Mouse (Mus musculus) cerebellum, postnatal 36 days (tissue): Measurements from ENCODE around the gene Adgrl1.

ENCODE experiments used
- DNase-seq, 2 experiments: peaks; one replicate each; pipeline ENCODE4 v3.0.0; 2021 to 2022; ENCODE audit warnings: mixed read lengths in 2 of 2

The Adgrl1 gene

DNA sequence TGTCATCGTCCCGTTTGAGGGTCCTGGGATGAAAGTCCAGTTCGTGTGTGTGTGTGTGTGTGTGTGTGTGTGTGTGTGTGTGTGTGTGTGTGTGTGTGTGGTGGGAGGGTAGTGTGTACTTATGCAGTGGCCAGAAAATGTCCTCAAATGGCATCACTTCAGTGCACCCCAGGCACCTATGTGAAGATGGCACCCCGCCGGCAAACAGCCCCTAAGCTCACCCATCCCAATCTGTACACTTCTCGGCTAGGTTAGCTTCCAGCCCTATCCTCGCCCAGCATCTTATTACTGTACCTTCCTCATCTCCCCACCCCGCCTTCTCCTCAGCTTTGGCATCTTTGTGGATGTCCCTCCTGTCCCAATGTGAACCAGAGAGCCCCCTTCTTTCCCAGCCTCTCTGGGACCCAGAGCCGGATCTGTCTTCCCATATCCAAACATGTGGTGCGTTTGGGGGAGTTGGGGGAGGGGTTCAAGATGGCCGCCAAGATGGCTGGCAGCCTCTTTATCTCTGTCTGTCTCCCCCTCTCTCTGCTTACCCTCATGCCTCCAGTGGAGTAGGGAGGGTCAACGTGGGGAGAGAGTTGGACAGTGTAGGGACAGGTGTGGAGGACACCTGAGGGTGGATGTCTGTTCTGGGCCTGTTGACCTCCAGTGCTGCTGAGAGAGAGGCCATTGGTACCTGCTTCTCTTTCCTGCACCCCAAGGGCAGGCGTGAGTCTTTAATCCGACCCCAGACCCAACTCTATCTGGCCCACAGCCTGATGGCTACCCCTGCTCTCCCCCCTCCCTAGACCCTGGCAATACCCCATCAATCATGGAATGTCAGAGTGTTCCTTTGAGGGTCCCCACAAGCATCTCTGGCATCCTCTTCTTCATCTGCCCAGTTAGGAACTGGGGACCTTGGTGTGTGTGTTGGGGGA, 1.9 kb downstream of the Adgrl1 start:
- no peak for DNase-seq

DNA sequence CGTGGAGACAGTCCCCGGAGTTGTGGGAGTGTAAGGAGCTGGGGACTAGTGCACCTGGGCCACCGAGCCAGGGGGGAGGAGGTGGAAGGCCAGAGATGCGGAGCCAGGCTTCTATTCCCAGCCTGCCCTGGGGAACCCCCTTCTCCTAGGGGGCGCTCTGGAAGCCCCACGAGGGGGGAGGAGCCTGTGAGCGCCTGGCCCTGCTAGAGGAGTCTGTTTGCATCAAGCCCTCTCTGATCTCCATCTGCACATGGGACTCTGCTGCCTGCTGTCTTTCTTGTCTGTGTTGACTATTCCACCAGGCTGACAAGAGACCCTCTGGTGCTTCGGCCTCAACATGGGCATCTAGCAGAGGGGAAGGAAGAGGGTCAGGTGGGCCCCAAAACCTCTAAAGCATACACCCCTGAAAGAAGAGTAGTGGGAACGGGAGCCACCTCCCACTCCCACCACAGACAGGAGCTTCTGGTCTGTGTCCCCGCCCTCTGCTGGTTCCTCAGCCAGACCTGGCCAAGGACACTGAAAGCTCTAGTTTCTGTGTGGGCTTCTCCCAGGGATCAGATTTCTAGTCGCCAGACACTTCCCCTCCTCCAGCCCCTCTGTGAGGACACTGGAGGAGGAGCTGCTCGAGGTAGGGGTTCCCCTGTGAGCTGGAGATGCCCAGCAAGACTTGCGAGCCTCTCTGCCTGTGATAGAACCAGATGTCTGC, 3.2 kb downstream of the Adgrl1 start:
- DNase-seq, result peak in 1 of 2 experiments; percentile 48

DNA sequence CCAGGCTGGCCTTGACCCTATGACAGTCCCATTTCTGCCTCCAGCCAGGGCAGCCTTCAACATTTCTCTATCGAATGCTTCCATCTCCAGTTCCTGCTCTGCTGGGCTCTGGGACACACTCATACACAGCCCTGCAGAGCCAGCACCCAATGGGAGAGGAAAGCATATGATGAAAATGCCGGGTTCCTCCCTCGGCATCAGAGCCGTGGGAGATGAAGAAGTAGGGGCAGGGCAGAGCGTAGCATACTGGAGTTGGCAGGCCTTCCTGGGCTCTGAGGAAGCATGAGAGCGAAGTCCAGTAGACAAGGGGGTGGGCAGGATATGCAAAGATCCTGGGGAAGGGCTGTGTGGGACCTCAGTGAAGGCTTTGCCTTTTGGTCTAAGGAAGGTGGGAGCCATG, 8.7 kb downstream of the Adgrl1 start:
- no peak for DNase-seq

DNA sequence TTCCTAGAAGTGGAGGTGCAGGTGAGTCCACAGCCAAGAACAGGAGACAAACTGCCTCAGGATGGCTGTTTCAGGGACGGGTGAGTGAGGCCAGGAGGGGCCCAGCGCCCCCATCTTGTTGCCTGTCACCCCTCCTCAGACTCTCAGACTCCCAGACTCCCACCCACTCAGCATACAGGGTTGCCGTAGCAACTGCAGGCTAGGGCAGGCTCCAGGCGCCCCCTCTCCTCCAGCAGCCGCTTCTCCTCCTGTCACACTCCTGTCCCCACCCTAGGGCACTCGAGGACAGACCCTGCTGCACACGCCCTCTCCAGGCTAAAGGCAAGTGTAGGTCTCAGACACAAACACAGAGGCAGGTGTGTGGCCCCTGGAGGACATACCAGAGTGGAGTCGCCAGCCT, 9.4 kb downstream of the Adgrl1 start:
- DNase-seq, result no peak

DNA sequence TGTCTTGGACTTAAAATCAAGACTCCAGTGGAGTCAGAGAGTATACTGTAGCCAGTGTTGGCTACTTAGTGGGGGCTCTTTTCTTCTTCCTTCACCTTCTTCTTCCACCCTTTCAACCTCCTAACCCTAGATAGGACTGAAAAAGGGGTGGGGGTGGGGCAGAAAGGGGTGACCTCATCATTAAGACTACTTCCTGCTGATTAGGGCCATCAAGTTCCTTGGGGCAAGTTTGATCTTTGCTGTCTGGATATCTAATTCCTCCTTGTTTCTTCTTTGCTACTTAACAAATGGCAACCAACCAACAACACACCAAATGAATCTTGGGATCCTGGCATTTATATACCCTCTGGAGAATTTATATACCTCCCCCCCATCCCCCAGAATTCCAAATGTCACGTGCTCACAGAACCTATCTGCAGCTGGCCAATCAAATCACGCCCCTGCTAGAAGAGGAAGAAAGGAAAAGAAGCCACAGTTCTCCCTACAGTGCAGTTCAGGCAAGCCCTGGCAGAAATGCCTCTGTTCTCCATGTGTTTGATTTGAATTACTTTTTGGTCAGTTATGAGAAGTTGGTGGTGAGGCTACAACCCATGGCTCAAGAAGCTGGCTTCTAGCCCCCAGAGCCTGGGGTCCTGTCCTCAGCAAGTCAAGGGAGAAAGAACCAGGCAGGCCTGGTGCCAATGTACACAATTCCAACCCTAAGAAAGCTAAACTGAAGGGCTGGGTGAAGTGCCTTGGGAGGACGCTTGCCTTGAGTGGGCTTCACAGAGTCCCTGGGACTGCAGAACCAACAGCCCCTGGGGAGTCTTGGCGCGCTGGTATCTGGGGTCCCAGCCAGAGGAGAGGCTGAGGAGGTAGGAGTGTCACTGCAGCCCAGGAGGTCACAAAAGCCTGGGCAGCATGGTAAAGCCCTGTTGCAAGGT, 12.2 kb downstream of the Adgrl1 start:
- no peak for DNase-seq

DNA sequence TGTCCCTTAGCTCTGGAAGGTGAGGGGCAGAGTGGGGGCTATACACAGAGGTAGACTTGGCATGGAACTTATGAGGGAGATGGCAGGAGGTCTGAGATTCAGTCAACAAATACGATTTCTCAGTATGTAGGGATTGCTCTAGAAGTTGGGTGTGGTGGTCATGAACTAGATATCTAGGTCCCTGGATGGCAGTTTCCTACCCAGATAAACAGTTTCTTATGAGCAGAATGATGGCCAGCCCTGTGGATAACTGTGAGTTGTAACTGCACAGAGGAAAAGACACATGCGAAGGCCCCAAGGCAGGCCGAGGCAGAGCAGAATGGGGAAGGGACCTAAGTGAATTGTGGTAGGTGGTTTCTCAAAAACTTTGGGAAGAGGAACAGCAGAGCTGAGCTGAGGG, 14.3 kb downstream of the Adgrl1 start:
- no peak for DNase-seq

DNA sequence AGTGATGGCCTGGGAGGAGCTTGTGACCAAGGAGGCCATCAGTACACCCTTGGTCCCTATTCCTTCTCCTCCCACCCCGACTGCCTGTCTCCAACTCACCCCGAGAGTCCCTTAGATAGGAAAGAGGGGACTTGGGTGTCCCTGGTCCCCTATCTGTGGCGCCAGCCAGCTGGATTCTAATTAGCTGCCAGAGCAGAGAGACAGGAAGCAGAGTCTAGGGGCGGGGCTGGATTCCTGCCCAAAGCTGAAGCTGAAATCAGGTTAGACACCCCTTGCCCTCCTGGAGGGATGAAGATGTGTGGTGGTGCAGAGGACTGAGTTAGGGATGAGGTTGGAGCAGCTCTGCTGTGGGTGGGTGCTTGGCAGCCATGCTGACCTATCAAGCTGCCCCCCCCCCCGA, 15.0 kb downstream of the Adgrl1 start:
- DNase-seq, result no peak

DNA sequence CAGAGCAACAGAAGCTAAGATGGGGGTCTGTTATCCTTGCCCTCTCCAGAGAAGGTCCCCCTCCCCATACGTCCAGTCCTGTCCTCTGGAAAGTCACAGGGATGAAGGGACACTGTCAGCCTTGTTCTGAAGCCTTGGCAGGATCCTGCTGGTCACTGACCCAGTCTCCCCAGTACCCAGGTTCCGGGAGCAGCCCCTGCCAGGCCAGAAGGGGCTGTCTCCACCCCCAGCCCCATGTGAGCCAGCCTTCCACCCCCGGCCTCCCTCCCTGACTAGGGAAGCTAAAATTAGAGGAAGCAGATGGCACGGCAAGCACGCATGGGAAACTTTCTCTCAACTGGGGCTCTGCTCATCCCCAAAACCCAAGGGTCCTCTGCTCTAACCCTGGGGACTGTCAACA, 16.1 kb downstream of the Adgrl1 start:
- DNase-seq, result peak; percentile 38 to 60

DNA sequence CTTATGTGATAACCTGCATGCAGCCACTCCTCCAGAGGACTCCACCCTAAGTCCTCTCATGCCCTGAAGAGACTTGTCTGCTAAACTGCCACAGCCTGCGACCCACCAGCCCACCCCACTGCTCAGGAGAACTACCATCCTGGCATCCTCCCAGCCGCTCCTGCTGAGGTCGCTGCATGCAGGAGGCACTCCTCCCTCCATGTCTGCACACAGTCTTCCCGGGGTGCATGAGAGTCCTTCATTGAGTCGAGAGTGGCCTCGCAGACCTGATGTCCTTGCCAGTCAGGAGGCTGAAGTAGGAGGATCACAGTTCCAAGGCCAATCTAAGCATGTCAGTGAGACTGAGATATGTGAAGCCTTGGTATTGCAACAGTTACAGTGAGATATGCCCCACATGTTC, 17.7 kb downstream of the Adgrl1 start:
- no peak for DNase-seq

DNA sequence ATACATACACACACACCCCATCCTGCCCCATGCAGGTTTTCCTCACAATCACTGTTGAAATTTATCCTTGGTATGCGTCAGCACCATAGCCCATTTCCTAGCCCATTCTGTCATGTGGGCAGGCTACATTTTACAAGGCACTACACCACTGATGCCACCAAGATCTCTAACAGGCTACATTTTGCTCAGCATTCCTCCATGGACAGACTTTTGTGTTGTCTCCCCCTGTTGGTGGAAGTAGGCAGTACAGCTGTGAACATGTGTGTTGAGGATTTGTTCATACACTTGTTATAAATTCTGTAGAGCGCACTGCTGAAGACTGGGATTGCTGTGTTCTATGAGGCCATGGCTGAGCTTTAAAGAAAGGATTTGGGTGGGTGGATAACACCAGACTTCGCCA, 21.7 kb downstream of the Adgrl1 start:
- peak; percentile 83 to 92 for DNase-seq

DNA sequence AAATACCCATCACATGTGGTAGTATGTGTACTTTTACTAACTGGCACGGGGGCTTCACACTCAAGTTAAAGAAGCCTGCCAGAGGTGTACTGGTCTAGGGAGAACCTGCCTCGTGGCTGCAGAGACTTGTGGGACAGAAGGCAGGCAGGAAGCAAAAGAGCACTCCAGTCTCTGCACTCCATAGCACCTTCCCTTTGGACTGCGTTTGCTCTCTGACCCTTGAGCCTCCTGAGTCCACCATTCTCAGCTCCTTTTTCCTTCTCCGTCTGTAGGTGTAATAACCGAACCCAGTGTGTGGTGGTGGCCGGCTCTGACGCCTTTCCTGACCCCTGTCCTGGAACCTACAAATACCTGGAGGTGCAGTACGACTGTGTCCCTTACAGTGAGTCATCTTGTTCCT, 22.8 kb downstream of the Adgrl1 start:
- DNase-seq, result no peak

DNA sequence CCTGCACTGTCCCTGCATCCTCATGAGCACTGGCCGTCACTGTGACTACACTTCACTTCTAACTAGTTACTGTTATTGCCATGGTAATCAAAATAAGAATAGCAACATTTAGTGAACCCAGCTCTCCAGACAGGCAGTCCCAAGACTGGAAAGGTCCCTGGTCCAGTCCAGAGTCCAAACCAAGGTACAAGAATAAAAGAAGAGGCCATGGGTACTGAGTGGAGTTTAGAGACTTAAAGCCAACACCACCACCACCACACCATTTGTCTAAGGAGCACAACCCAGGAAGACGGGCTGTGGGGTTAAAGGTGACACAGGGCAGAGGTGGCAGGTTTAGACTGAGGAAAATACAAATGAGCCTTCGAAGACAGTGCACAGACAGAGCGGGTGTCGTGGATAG, 24.7 kb downstream of the Adgrl1 start:
- DNase-seq, result no peak

DNA sequence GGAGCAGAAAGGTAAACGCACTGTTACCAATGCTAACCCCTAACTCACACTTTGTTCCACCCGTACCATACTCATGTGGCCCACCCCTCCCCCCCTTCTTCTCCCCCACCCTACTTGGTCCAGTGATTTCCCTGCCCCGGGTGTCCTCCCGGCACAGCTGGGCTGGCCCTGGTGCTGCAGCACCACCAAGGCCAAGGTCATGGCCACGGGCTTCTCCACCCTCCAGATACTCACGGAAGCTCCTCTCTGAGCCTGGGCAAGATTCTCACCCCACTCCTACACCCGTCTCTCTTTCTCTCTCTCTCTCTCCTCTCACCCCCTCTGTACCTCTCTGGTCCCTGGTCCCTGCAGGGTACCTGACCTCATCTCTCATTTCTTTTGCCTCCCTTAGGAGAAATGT, 26.4 kb downstream of the Adgrl1 start:
- DNase-seq, result peak in 1 of 2 experiments; percentile 2

DNA sequence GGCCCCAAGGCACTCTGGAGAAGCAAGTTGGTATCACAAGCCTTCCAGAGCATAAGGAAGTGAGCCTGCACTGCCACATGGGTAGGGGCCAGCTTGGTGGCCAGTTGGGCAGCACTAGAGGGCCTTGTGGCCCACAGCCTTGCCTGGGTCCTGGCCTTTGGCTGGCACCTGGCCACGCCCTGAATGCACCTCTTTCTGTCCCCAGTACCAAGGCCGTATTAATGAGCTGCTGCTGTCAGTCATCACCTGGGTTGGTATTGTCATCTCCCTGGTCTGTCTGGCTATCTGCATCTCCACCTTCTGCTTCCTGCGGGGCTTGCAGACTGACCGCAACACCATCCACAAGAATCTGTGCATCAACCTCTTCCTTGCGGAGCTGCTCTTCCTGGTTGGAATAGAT, 34.3 kb downstream of the Adgrl1 start:
- DNase-seq, result no peak

DNA sequence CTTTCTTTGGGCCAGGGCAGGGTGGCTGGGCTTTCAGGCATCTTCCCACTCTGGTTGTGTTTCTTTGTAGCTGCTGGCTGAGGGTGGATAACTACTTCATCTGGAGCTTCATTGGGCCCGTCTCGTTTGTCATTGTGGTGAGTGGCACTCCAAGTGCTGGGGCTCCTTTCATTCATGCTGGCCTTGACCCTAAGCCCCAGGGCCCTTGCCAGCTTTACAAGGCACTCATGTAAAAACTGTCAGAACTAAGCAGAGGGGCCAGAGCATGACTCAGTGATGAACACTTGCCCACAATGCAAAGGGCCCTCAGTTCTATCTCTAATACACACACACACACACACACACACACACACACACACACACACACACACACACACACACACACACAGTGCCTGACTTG, 35.1 kb downstream of the Adgrl1 start:
- DNase-seq, result no peak

DNA sequence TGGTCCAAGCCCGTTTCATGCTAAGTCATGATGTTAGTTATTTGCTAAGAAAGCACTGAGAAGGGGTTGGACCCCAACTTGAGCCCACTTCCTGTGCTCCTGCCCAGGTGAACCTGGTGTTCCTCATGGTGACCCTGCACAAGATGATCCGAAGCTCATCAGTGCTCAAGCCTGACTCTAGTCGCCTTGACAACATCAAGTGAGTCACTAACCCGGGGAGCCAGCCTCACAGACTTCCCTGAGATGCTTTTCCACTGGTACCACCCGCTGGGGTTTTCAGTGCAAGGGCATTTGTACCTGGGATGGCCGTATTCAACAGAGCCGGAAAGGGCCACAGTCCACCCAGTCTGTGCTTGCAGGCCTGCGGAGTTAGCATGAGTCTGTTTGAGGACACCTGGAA, 35.5 kb downstream of the Adgrl1 start:
- no peak for DNase-seq

DNA sequence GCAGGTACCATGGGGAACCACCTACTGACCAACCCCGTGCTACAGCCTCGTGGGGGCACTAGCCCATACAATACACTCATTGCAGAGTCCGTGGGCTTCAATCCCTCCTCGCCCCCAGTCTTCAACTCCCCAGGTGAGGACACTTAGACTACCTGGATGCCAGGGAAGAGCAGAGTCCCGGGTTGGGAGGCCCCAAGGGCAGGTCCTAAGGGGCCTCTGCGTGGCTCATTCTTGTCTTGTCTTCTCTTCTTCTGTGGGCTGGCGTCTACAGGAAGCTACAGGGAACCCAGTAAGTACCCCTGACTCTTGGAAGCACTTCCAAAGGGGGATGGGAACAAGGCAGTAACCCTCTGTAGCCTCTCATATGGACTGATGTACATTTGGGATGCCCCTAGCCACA, 37.7 kb downstream of the Adgrl1 start:
- DNase-seq, result peak in 1 of 2 experiments; percentile 1

DNA sequence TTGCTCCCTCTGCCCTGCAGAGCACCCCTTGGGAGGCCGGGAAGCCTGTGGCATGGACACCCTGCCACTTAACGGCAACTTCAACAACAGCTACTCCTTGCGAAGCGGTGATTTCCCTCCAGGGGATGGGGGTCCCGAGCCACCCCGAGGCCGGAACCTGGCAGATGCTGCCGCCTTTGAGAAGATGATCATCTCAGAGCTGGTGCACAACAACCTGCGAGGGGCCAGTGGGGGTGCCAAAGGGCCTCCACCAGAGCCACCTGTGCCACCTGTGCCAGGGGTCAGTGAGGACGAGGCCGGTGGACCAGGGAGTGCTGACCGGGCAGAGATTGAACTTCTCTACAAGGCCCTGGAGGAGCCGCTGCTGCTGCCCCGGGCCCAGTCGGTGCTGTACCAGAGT, 38.4 kb downstream of the Adgrl1 start:
- peak in 1 of 2 experiments; percentile 12 for DNase-seq

DNA sequence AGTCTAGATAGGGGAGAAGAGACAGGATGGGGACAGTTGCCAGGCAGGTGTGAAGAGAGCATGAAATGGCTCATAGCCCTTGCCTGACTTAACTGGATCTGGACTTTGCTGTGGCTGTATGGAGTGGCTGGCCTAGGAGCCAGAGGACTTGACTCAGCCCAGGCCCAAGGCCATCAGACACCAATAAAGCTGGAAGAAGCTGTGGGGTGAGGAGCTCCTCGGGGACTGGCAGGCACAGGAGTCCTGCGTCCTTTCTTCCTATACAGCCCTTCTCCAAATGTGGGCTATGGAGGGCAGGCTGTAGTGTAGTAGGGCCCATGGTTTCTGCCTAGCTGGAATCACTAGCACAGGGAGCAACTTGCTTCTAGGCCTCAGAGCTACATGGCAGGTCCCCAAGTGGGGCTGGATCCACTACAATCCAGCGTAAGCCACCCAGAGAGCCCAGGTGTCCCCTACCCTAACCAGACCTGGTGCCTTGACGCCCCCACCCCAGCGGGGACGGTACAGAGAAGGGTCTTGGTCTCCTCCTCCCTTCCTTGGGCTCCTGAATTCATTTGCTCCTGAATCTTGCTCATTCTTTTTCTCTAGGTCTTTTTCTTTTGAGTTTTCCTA, 41.3 kb downstream of the Adgrl1 start:
- no peak for DNase-seq

DNA sequence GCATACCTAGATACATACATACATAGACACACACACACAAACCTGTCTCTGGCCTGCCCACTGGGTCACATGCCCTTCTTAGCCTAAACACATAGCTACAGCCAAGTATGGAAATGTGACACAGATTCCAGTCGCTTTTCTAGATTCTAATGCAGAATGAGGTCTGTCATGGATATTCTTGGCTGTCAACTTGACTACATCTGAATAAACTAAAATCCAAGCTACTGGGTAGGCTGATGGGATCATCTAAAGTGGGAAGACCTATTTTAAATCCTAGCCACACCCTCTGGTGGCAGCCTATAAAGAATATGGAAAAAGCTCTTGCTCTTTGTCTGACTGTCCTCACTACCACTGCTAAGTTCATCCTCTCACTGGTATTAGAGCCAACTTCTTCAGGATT, 42.5 kb downstream of the Adgrl1 start:
- DNase-seq, result no peak

DNA sequence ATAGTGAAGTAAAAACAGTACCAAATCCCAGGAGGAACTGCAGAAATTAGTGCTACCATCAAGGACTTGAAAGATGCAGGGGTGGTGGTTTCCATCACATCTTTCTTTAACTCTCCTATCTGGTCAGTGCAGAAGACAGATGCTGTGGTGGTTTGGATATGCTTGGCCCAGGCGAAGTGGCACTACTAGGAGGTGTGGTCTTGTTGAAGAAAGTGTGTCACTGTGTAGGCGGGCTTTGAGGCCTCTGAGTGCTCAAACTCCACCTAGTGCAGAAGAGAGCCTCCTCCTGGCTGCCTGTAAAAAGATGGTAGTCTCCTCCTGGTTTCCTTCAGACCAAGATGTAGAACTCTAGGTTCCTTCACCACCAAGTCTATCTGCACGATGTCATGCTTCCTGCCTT, 45.6 kb downstream of the Adgrl1 start:
- DNase-seq, result no peak

DNA sequence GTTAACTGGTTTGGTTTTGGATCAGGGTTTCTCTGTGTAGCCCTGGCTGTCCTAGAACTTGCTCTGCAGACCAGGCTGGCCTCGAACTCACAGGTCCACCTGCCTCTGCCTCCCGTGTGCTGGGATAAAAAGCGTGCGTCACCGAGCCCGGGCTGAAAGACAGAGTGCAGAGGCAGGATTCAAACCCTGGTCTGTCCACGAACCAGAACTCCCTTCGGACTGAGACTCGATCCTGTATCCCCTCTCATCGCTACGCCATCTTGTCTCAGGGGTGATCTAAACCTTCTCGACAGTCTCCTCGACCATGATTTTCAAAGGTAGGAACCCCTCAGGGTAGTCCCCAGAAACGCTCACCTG, 54.8 kb downstream of the Adgrl1 start:
- no peak for DNase-seq
